Mouse (Mus musculus) midbrain, embryonic 12.5 days (tissue): ENCODE results near the gene Emb. TPM values are rescaled to one million over a fixed set of nuclear protein-coding genes. Genes with fewer than 3 reads are reported as not detected.

Experiments
- ATAC-seq: fragments of 200-750 bp; cut with Nextera tagmentation; 2 replicates; pipeline ENCODE4 v1.8.0; 2017; ENCODE audit warnings: low read depth, moderate TSS enrichment, moderate library complexity; ENCODE audit not compliant: low FRiP score
- H3K27ac ChIP-seq: fragments of 300-500 bp; sonication (generic); replicated peaks from 2 replicates; pipeline ENCODE4 v1.5.1; 2016; ENCODE audit warnings: mild to moderate bottlenecking
- H3K27me3 ChIP-seq: fragments of 300-500 bp; sonication (generic); 2 replicates; pipeline ENCODE4 v1.6.1; 2016; ENCODE audit warnings: mild to moderate bottlenecking
- H3K36me3 ChIP-seq: fragments of 300-500 bp; sonication (generic); 2 replicates; pipeline ENCODE4 v1.6.1; 2016
- H3K4me1 ChIP-seq: fragments of 300-500 bp; sonication (generic); 2 replicates; pipeline ENCODE4 v1.6.1; 2016
- H3K4me2 ChIP-seq: fragments of 300-500 bp; sonication (generic); replicated peaks from 2 replicates; pipeline ENCODE4 v1.6.1; 2016; ENCODE audit warnings: mild to moderate bottlenecking, moderate library complexity
- H3K4me3 ChIP-seq: fragments of 300-500 bp; sonication (generic); 2 replicates; pipeline ENCODE4 v1.5.1; 2016; ENCODE audit warnings: mild to moderate bottlenecking
- H3K9ac ChIP-seq: fragments of 300-500 bp; sonication (generic); replicated peaks from 2 replicates; pipeline ENCODE4 v1.6.1; 2016; ENCODE audit warnings: mild to moderate bottlenecking, moderate library complexity
- H3K9me3 ChIP-seq: fragments of 300-500 bp; sonication (generic); 2 replicates; pipeline ENCODE4 v1.6.1; 2016; ENCODE audit warnings: mild to moderate bottlenecking
- WGBS: fragments of 180-500 bp; shearing (Covaris S2); methylation state at CpG from one replicate; pipeline ENCODE4 v1.1.7; 2016; 5-methylcytosine and 5-hydroxymethylcytosine counted together
- polyA plus RNA-seq: library from polyadenylated mRNA; unstranded; fragments of >200 nt; fragmentation: Nextera tagmentation; extraction: Ambion mirVana; gene quantifications from 2 replicates; pipeline ENCODE4 v1.2.1, GENCODE M21; 2016

Gene Emb
- polyA plus RNA-seq, 1 experiment from 2014 or later, result 23.4 TPM

DNA sequence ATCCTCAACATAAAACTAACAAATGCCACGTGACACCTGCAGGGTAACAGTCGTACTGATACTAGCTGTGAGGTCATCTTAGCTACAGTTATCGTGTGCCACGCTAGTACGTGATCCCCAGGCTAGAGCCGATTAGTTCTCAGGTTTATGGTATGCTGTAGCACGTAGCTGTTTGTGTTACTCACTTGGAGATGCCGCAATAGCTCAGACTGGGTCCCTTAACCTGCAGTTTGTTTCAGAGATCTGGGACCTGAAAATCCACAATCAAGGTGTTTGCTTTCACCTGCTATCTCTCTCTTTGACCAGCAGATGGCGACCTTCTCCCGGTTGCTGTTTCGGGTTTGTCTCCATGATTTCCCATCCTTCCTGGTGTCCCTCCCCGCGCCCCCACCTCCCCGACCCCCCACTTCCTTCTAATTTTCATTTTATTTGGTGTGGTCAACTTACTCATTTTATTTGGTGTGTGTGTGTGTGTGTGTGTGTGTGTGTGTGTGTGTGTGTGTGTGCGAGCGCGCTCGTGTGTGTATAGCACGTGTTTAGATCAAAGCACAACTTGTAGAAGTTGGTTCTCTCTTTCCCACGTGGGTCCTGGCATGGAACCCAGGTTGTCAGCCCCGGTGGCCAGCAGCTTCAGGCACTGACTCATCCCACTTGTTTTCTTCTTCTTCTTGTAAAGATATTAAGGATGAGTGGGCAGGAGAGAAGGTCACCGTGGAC lies 5.4 kb upstream of the Emb start:
- no peak overlapping the region for H3K9ac ChIP-seq
- ATAC-seq, result peak; percentile 67
- H3K36me3 ChIP-seq, result no peaks in the 10 kb centered on the region
- no peaks in the 10 kb centered on the region for H3K4me1 ChIP-seq
- no peaks in the 10 kb centered on the region for H3K9me3 ChIP-seq
- 48% methylated on average over 22 of the region's 22 CpGs for WGBS
- no peak overlapping the region for H3K4me2 ChIP-seq
- no peaks in the 10 kb centered on the region for H3K27me3 ChIP-seq
- no peak overlapping the region for H3K4me3 ChIP-seq
- H3K27ac ChIP-seq, result no peak overlapping the region

DNA sequence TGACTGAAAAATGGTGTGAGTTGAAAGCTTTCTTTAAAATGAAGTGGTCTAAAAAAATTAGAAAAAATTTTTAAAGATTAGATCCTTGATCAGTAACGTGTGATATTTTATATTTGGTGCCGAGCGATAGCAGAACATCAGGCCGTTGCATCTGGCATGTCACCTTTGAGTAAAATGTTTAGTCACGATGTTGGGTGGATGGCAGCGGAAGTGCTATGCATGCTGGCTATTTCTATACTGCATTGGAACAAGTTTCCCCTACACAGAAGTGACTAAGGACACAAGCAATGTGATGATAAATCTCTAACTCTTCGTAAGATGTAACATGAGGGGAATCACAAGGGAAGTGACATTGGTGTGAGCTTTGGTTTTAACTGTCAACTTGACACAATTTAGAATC lies 3.7 kb upstream of the Emb start:
- H3K4me3 ChIP-seq, result no peak overlapping the region
- H3K9me3 ChIP-seq, result no peaks in the 10 kb centered on the region
- H3K4me1 ChIP-seq, result no peaks in the 10 kb centered on the region
- WGBS, result 92% methylated on average over 7 of the region's 7 CpGs
- H3K27me3 ChIP-seq, result no peaks in the 10 kb centered on the region
- ATAC-seq, result no peak
- no peak overlapping the region for H3K27ac ChIP-seq
- no peaks in the 10 kb centered on the region for H3K36me3 ChIP-seq
- H3K4me2 ChIP-seq, result no peak overlapping the region
- H3K9ac ChIP-seq, result no peak overlapping the region

DNA sequence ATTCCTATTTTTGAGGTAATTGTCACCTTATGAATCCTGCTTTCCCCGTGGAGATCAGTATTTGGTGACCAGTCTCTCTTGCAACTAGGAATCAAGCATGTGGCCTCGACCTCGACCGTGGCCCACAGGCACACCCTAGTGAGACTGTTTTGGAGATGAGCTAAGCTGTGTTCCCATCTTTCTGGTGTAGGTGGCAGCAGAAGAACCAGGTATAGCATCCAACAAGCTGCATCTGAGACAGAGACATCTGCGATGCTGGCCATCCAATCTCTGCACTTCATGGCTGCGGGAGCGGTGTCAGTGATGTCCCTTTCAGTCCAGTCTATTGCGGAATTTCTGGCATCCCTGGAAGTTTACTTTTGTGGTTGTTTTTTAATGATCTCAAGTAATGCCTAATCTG lies 2.3 kb upstream of the Emb start:
- 91% methylated on average over 8 of the region's 8 CpGs for WGBS
- H3K36me3 ChIP-seq, result no peaks in the 10 kb centered on the region
- H3K4me1 ChIP-seq, result no peaks in the 10 kb centered on the region
- ATAC-seq, result no peak
- H3K27me3 ChIP-seq, result no peaks in the 10 kb centered on the region
- H3K9ac ChIP-seq, result no peak overlapping the region
- no peaks in the 10 kb centered on the region for H3K9me3 ChIP-seq
- H3K4me2 ChIP-seq, result no peak overlapping the region
- H3K27ac ChIP-seq, result no peak overlapping the region
- H3K4me3 ChIP-seq, result no peak overlapping the region

DNA sequence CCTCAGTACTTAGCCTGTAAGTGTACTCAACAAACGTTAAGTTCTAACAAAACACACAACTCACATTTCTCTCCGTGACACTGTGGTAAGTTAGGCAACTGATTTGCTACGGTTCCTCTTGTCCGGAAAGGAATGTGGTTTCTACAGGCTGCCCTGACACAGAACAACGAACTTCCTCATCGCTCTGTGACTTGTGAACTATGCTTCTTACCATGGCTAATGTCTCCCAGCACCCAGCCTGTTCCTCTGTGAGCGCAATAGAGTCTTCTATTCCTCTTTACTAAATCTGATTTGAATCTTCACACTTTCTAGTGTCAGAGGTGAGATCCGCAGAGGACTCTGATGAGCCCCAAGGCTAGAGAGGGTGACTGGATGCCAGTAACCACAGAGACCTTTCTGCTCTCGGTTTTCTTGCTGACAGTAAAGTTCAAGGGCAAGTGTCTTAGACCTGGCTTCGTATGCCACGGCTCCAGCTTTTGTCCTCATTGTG lies 3.1 kb downstream of the Emb start:
- no peak overlapping the region for H3K27ac ChIP-seq
- 63% methylated on average over 11 of the region's 11 CpGs for WGBS

DNA sequence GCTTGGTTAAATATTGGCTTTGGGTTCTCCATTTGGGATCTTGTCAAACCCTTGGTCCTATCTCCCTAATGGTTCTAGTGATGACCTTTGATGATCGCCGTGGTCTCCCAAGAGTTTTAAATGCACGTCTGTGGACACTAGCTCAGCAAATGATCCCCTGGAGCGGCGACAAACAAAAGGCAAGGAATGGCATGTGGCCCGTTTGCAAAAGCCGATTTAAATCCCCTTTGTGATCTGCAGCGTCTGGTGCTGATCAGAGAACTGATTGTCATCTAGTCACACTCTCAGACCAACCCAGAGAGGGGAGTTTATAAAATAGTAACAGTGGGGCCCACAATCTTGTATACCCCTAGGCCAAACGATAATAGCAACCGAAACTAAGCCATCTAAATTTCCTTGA lies 7.1 kb downstream of the Emb start:
- H3K36me3 ChIP-seq, result no peaks in the 10 kb centered on the region
- peaks cover 11% of the 10 kb centered on the region; the same call in 1 of the 2 replicates for H3K4me1 ChIP-seq
- peaks cover 6% of the 10 kb centered on the region; the same call in 1 of the 2 replicates for H3K27me3 ChIP-seq
- H3K4me2 ChIP-seq, result no peak overlapping the region; the same call in 1 of the 2 replicates
- peak; percentile 31; the same call in 1 of the 2 replicates for ATAC-seq
- H3K4me3 ChIP-seq, result no peak overlapping the region
- H3K9me3 ChIP-seq, result no peaks in the 10 kb centered on the region
- H3K27ac ChIP-seq, result peak overlapping the region; percentile 44
- no peak overlapping the region for H3K9ac ChIP-seq
- 5% methylated on average over 10 of the region's 10 CpGs for WGBS

More for the DNA sequence above, 3.1 kb downstream of the Emb start:
- H3K4me2 ChIP-seq, result no peak overlapping the region
- no peak for ATAC-seq
- H3K9ac ChIP-seq, result no peak overlapping the region
- H3K9me3 ChIP-seq, result no peaks in the 10 kb centered on the region
- H3K27me3 ChIP-seq, result no peaks in the 10 kb centered on the region
- no peaks in the 10 kb centered on the region for H3K36me3 ChIP-seq
- no peak overlapping the region for H3K4me3 ChIP-seq
- H3K4me1 ChIP-seq, result peaks cover 5% of the 10 kb centered on the region; the same call in 1 of the 2 replicates

DNA sequence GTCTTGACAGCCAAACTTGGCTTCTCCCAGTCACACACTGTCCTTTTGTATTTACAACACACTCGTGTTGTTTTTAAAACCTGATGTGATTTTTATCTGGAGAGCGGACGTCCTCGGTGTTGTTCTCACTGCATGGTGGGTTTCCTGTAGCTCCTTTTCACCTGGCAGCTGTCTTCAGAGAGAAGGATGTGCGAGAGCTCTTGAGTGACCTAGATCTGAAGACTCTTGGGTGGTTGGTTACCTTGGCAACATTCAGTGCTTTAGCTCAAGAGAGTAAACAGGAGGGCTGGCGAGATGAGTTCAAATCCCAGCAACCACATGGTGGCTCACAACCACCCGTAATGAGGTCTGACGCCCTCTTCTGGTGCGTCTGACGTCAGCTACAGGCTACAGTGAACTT lies 7.8 kb downstream of the Emb start:
- H3K9ac ChIP-seq, result no peak overlapping the region
- no peak overlapping the region for H3K4me3 ChIP-seq
- no peak overlapping the region for H3K4me2 ChIP-seq
- no peaks in the 10 kb centered on the region for H3K9me3 ChIP-seq
- no peaks in the 10 kb centered on the region for H3K36me3 ChIP-seq
- ATAC-seq, result no peak
- WGBS, result 3% methylated on average over 10 of the region's 10 CpGs
- no peak overlapping the region for H3K27ac ChIP-seq
- peaks cover 11% of the 10 kb centered on the region; the same call in 1 of the 2 replicates for H3K4me1 ChIP-seq
- peaks cover 6% of the 10 kb centered on the region; the same call in 1 of the 2 replicates for H3K27me3 ChIP-seq

DNA sequence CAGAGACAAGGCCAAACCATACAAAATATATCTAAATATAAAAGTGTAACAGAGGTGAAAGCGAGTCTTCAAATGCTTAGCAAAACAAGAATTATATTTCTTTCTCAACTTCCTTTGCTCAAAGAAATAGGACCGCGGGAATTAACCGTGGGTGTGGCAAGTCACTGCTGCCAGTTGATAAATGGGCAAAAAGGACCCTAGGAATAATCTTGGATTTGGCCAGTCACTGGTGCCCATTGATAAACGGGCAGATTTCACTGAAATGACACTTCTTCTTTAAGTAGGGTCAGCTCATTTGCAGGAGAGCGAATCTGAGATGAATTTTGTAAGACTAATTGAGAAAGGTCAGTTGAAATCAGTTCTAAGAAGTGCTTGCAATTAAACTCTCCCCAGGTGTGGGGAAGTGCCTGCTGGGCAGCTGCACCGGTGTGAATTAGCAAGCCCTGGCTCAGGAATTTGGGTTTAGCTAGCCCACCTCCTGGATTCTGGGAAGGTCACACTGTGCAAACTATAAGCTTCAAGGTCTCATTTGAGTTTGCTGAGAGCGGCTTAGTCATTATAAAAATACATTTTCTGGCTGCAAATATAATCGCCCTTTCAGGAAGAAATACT lies 8.5 kb downstream of the Emb start:
- Histone ChIP-seq H3K4me3 (no peak overlapping the region), H3K27me3 (peaks cover 7% of the 10 kb centered on the region), H3K9me3 (no peaks in the 10 kb centered on the region), H3K4me1 (peaks cover 16% of the 10 kb centered on the region), H3K9ac (no peak overlapping the region), H3K36me3 (no peaks in the 10 kb centered on the region), H3K27ac (no peak overlapping the region), H3K4me2 (no peak overlapping the region)
- ATAC-seq, result no peak
- WGBS, result 16% methylated on average over 9 of the region's 9 CpGs

DNA sequence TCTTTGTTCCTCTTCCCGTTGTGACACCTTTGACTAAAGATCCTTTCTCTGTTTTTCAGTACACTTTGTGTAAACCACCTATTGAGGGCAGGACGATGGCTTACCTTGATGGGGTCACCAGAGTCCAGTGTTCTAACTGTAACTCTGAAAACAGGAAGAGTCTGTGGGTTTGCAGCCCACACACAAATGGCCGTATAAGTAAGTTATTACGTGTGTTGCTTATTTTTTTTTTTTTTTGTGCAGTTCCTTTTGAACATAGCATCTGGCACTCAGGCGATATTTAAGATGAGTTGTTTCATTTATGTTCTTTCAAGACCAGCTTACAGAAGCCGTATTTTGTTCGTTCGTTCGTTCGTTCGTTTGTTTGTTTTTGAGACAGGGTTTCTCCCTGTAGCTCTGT lies 9.3 kb downstream of the Emb start:
- Histone ChIP-seq H3K9ac (no peak overlapping the region), H3K27ac (no peak overlapping the region), H3K27me3 (peaks cover 9% of the 10 kb centered on the region), H3K36me3 (no peaks in the 10 kb centered on the region), H3K4me2 (no peak overlapping the region), H3K9me3 (no peaks in the 10 kb centered on the region), H3K4me3 (no peak overlapping the region), H3K4me1 (peaks cover 23% of the 10 kb centered on the region)
- WGBS, result 62% methylated on average over 11 of the region's 11 CpGs
- ATAC-seq, result no peak

DNA sequence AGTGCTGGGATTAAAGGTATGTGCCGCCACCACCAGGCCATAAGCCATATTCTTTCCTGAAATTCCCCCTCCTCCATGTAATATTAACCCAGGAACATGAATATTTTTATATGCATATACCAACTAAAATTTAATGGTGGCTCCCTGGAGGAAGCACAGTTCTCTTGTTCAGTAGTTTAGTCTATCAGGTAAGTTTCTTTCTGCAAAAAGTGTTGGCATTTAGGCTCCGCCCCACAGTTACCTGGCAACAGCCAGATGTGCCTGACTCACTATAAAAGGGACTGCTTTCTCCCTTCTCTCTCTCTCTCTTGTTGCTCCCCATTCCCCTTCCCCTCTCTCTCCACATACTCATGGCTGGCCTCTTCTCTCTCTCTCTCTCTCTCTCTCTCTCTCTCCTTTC lies 9.8 kb downstream of the Emb start:
- Histone ChIP-seq H3K9me3 (no peaks in the 10 kb centered on the region), H3K27me3 (peaks cover 9% of the 10 kb centered on the region), H3K27ac (no peak overlapping the region), H3K9ac (no peak overlapping the region), H3K36me3 (no peaks in the 10 kb centered on the region), H3K4me3 (no peak overlapping the region), H3K4me1 (peaks cover 23% of the 10 kb centered on the region), H3K4me2 (no peak overlapping the region)
- ATAC-seq, result no peak
- WGBS, result 80% methylated on average over 2 of the region's 2 CpGs

DNA sequence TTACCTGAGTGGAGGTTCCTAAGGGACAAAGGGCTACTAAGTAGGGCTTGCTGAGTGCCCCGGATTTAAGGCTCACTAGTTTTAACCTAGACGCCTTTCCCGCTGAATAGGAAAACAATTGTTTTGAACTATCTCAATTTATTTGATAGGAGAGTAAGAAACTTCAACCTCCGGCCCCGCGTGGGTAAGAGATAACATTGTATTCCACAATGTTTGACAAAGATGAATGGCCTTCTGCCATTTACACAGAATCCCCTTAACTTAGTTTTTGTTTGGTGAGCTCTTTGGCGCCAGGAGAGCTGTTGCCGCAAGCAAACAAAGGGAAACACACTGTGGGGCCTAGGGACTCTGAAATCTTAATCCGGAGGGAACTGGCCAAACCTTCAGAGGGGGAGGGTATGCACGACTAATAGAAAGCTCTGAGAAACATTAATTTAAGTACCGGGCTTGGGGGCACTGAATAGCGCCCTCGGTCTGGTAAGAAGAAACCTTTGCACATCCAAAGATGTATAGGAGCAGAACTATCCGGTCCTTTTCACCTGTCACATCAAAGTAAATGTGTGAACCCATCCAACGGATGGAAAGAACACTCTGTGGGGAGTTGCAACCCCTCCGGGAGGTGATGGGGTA lies 11.7 kb downstream of the Emb start:
- ATAC-seq, result peak; percentile 27
- Histone ChIP-seq H3K4me2 (peak overlapping the region; percentile 63), H3K27ac (peak overlapping the region; percentile 81), H3K4me1 (peaks cover 23% of the 10 kb centered on the region), H3K9me3 (no peaks in the 10 kb centered on the region), H3K36me3 (no peaks in the 10 kb centered on the region), H3K9ac (peak overlapping the region; percentile 74), H3K27me3 (peaks cover 9% of the 10 kb centered on the region), H3K4me3 (peak overlapping the region; percentile 66)
- WGBS, result 2% methylated on average over 16 of the region's 16 CpGs

DNA sequence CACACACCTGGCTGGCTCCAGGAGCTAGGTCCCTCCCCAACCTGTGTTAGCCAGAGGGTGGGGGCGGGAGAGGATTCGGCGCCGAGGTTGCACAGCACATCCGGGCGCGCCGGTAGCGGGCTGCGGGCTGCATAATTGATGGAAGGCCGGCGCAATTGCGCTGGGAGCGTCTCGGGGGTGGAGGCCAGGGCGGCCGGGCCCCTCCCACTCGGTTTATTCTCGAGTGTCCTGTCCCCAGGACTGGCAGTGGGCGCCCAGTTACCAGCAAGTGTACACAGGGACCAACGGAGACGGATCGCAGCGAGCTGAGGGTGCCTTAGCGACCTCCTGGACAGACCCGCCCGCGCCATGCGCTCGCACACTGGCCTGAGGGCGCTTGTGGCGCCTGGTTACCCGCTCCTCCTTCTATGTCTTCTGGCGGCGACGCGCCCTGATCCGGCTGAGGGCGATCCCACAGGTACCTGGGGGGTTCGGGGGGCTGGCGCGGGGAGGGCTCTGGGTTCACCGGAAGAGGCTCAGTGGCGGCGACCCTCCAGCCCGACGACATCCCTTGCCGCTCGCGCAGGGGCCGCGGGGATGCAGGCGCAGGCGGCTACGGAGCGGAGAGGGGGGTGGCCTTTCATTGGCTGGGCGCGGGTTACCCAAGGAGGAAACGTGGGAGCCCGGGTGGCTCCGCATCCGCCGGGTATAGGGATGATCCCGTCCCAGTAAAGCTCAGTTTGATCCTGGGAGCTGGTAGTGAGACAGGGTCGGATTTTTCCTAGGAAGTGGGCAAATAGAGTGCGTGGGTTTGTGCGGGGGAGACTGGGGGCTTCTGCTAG lies 12.4 kb downstream of the Emb start, which contains the start of gene Gm17509:
Gene Gm17509 (minus strand): TSS at position 575 of the 821 bp plus-strand sequence.
- H3K4me2 ChIP-seq, result peak within 1 kb of the TSS; percentile 63
- no peaks in the 10 kb centered on the region for H3K9me3 ChIP-seq
- under 1% methylated on average over 61 of the region's 67 CpGs for WGBS
- H3K9ac ChIP-seq, result peak within 1 kb of the TSS; percentile 74
- peaks cover 9% of the 10 kb centered on the region for H3K27me3 ChIP-seq
- H3K4me1 ChIP-seq, result peaks cover 19% of the 10 kb centered on the region
- no peaks in the 10 kb centered on the region for H3K36me3 ChIP-seq
- peak within 1 kb of the TSS; percentile 81 for H3K27ac ChIP-seq
- peak; percentile 91 for ATAC-seq
- peak within 1 kb of the TSS; percentile 66 for H3K4me3 ChIP-seq
